Mouse (Mus musculus) urinary bladder, postnatal 36 days (tissue): ENCODE data around the gene Adamts4.

Source experiments
- DNase-seq, 2 experiments: peaks; one replicate each; pipeline ENCODE4 v3.0.0; 2022; ENCODE audit warnings: low spot score in 2 of 2, mixed read lengths in 1 of 2

The Adamts4 gene

DNA sequence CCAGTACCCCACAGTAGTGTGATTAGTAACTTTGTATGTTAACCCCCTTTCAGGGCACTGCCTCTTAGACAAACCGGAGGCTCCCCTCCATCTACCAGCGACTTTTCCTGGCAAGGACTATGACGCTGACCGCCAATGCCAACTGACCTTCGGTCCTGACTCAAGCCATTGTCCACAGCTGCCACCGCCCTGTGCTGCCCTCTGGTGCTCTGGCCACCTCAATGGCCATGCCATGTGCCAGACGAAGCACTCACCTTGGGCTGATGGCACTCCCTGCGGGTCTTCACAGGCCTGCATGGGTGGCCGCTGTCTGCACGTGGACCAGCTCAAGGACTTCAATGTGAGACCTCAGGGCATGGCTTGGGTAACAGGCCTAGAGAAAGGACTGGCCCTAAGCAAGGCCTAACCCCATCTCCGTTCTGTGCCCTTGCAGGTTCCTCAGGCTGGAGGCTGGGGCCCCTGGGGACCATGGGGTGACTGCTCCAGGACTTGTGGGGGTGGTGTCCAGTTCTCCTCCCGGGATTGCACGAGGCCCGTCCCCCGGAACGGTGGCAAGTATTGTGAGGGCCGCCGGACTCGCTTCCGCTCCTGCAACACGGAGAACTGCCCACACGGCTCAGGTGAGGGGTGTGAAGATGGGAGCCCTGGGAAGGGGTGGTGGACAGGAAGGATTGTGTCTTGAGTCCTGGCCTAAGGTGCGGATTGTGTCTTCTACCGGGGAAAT, 6.0 kb downstream of the Adamts4 start:
- no peak for DNase-seq

- DNase-seq, result peak in 1 of 2 experiments; percentile 49
These were observed 6.8 kb downstream of the Adamts4 start for GRCm38 (mm10) chr1:171256937-171257548.

GRCm38 (mm10) chr1:171257781-171258180, 7.6 kb downstream of the Adamts4 start:
- no peak for DNase-seq

DNA sequence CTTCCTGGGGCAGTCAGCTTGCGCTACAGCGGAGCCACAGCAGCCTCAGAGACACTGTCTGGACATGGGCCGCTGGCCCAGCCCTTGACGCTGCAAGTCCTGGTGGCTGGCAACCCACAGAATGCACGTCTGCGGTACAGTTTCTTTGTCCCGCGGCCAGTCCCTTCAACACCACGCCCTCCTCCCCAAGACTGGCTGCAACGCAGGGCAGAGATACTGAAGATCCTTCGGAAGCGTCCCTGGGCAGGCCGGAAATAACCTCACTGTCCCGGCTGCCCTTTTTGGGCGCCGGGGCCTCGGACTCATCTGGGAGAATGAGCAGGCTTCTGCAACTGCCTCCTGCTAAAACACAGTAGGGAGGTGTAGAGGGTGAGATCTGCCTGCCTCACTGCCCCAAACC, 8.7 kb downstream of the Adamts4 start:
- no peak for DNase-seq

- no peak for DNase-seq
These were observed 10.1 kb downstream of the Adamts4 start for GRCm38 (mm10) chr1:171260316-171260715.

DNA sequence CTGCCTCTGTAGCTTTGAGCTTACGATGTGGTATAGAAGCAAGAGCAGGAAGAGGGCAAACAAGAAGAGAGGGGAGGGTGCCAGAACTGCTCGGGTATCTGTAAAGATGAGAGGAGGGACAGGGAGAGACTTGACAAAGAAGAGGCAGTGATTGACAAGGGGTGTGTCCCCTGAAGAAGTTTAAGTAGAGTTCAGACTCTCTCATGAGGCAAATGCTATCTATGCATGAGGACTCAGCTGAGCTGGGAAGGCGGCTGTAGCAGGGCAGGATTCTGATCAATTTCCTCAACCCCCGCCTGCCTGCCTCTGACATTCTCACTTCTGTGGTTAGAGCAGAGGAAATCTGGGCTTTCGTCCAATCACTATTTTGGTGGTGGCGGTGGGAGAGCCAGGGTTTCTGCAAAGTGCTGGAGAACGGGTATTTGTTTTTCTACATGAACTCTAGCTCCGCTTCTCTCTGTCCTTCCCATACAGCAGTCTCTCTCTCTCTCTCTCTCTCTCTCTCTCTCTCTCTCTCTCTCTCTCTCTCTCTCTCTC, 12.4 kb downstream of the Adamts4 start:
- DNase-seq, result no peak

DNA sequence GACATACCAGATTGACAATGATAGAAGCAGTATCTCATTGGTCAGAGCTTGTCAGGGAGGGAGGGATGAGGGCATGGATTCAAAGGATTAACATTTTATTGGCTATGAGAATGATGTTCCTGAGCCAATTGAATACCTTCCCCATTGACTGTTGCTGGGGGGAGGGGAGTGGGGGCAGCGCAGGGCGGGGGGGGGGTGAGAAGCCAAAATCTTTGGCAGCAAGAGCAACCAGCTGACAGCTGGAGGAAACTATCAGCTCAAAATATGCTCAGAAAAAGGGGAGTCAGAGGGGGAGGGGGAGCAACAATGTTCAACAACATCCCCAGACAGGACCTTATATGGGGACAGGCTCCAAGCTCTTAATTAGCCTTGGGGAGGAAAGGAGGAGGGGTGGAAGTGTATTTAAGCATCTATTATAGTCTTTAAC, 13.0 kb downstream of the Adamts4 start:
- DNase-seq, result no peak

DNA sequence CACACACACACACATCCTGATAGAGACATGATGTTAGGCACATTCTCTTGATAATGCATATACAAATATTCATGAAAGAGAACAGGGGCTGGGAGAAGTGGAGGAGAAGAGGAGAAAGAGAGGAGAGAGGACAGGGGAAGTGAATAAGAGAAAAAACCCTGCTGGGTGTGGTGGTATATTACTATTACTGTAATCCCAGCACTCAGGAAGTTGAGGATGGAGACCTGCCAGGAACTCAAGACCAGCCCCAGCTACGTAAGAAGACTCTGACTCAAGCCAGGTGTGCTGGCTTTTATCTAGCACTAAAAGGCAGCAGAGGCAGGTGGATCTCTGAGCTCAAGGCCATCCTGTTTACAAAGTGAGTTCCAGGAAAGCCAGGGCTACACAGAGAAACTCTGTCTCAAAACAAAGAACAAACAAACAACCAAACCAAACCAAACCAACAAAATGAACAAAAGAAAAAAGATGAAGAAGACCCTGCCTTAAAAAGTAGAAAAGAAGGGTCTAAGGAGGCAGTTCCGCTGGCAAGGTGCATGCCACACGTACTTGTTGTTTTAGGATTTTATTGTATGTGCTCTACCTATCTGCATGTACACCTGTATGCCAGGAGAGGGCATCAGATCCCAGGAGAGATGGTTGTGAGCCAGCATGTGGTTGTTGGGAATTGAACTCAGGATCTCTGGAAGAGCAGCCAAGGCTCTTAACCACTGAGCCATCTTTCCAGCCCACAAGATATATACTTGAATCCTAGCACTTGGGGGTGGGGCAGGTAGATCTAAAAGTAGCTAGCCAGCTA, 13.6 kb downstream of the Adamts4 start:
- no peak for DNase-seq

DNA sequence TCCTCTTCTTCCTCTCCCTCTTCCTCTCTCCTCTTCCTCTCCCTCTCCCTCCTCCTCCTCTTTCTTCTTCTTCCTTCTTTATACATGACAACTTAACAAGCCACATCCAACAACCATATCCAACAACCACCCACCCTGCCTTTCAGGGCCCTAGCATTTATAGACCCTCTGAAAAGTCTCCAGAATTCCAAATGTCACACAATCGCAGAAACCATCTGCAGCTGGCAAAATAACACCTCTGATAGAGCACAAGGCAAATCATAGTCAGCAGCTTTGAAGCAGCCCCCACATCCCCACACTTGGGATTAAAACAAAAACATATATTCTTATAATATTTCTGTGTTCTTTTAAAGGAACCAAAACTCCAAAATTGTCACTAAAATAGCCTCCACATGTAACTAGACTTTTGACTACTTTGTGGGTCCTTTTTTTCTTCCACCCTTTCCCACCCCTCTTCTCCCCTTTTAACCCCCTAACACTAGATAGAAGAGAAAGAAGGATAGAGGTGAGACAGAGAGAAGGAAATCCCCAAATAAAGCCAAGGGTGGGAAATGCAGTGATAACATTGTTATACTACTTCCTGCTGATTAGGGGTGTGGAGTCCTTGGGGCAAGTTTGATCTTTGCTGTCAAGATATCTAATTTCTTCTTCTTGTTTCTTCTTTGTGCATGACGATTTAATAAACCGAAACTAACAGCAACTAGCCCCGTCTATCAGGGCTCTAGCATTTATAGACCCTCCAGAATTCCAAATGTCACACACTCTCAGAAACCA, 15.9 kb downstream of the Adamts4 start:
- no peak for DNase-seq

- no peak for DNase-seq
These were observed 18.1 kb downstream of the Adamts4 start for GRCm38 (mm10) chr1:171268341-171268740.

DNA sequence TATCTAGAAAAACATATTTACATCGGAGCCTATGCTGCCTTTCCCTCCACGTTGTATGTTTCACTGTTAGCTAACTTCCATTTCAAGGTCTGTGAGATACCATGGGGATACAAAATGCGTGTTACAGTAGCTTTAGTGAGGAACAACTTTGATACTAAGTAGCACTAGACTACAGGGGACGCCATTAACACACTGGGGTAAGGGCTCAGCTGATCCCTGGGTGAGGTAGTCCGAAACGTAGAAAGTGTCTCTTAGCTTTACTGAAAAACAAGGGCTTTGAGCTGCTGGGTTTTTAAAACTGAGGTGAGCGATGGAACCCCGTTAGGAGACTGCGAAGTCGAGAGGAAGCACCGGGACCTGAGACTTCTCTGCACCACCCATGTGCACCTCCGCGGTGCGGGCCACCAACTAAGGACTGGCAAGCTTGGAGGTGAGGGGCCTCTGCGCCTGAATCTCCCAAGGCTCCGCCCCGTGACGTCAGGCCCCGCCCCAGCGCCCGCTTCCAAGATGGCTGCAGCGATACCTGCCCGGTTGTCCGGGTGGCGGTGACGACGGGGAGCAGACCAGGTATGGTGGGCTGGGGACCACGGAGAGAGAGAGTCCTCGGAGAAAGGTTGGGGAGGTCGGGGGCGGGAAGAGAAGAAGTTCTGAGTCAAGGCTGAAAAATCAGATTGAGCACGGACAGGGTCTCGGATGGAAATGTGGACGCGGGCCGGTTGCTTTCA, 19.8 kb downstream of the Adamts4 start, which contains the start of gene B4galt3:
Gene B4galt3, plus strand, starts transcription at position 481 of the 725 bp plus-strand sequence.
- peak; percentile 97 for DNase-seq

- DNase-seq, result peak; percentile 55 to 63
These were observed 20.3 kb downstream of the Adamts4 start for GRCm38 (mm10) chr1:171270573-171270900.

DNA sequence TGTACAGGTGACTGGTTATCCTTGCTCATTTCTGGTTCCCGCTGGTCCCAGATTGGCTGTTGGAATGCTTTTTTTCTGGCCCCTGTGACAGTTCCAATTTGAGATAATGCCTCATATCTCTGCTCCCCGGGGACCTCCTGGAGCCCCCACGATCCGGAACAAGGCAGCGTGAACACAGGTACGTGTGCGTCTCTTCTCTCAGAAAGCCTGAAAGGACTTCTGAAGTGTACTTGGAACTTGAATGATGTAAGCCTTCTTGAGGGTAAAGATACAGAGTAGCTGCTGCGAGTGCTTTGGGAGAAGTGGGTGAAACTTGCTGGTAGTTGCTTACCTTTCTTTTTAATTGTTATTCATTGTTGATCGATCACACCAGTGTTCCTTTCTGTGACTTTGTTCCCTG, 21.0 kb downstream of the Adamts4 start:
- no peak for DNase-seq

DNA sequence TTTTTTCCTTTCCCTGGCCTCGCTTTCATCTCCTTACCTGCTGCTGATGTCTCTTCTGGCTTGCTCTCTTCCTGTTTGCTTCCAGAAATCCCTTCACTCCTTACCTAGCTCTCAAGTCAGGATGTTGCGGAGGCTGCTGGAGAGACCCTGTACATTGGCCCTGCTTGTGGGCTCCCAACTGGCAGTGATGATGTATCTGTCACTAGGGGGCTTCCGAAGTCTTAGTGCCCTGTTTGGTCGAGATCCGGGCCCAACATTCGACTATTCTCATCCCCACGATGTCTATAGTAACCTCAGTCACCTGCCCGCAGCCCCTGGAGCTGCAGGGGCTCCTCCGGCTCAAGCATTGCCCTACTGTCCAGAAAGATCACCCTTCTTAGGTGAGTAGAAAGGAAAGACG, 21.4 kb downstream of the Adamts4 start:
- no peak for DNase-seq

DNA sequence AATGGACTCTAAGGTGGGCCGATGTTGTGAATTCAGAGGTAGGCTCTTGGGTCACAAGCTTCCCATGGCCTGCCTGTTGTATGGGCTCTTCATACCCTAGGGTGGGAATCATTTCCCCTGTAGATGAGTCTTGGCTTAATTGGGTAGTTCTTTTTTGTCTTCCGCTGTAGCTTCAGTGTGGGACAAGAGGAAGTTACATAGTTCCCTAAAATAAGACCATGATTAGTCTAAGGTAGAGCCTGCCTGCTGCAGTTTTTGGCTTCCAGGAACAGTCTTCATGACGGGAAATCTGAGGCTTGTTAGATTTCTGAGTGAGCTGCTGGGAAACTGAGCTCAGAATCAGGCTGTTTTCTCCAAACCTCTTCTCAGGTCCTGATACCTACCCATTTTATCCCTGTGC, 21.9 kb downstream of the Adamts4 start:
- no peak for DNase-seq

DNA sequence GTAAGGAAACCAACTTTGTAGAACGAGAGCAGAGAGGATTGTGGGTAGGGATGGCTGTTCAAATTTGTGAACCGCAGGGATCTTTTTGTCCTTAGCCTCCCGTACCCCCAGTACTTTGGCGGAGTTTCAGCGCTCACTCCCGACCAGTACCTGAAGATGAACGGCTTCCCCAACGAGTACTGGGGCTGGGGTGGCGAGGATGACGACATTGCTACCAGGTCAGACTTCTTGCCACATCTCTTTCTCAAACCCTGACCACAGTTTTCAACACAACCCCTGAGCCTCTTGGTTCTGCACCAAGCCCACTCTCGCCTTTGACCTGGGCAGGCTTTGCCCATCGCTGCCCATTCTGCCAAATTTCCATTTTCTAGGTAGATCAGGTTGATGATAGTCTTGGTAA, 23.9 kb downstream of the Adamts4 start:
- DNase-seq, result no peak

DNA sequence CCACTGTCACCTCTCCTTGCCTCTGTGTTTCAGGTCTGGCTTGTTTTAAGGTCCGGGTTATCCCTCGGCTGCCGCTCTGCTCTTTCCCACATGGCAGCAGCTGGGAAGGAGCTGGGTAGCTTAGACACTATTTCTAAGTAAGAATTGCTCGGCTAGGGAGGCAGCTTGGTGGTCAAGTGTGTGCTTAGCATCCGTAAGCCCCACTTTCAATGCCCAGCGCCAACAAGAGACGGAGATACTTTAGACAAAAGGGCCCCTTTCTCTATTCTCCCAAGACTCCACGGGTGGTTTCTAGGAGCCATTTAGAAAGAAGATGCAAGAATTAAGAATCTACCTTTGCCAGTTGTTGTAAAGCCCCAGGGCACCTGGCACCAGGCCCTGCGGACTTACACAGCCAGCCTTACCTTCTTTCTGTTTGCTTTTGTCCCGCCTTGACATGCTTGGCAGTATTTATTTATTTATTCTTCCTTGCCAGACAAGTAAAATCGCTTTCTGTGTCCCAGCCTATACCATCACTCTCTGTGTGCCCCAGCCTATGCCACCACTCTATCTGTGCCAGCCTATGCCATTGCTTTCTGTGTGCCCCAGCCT, 25.0 kb downstream of the Adamts4 start:
- DNase-seq, result peak in 1 of 2 experiments; percentile 53

- DNase-seq, result no peak
These were observed 26.0 kb downstream of the Adamts4 start for GRCm38 (mm10) chr1:171276110-171276748.

GRCm38 (mm10) chr1:171277736-171278135, 27.5 kb downstream of the Adamts4 start:
- no peak for DNase-seq

GRCm38 (mm10) chr1:171278436-171278835, 28.2 kb downstream of the Adamts4 start:
- no peak for DNase-seq
